Mouse (Mus musculus) forebrain, embryonic 12.5 days (tissue): Measurements from ENCODE around the gene Gm20388. TPM values are rescaled to one million over a fixed set of nuclear protein-coding genes. Genes with fewer than 3 reads are reported as not detected.

ENCODE experiments used
- ATAC-seq: fragments of 200-750 bp; cut with Nextera tagmentation; 2 replicates; pipeline ENCODE4 v1.8.0; 2017; ENCODE audit warnings: moderate TSS enrichment; ENCODE audit not compliant: low FRiP score
- H3K27ac ChIP-seq: fragments of 300-500 bp; sonication (generic); 2 replicates; pipeline ENCODE4 v1.5.1; 2016; ENCODE audit warnings: mild to moderate bottlenecking
- H3K27me3 ChIP-seq: fragments of 300-500 bp; sonication (generic); 2 replicates; pipeline ENCODE4 v1.6.1; 2016; ENCODE audit warnings: mild to moderate bottlenecking
- H3K36me3 ChIP-seq: fragments of 300-500 bp; sonication (generic); replicated peaks from 2 replicates; pipeline ENCODE4 v1.6.1; 2016; ENCODE audit warnings: mild to moderate bottlenecking
- H3K4me1 ChIP-seq: fragments of 300-500 bp; sonication (generic); 2 replicates; pipeline ENCODE4 v1.6.1; 2016
- H3K4me2 ChIP-seq: fragments of 300-500 bp; sonication (generic); 2 replicates; pipeline ENCODE4 v1.6.1; 2016; ENCODE audit warnings: mild to moderate bottlenecking, moderate library complexity
- H3K4me3 ChIP-seq: fragments of 300-500 bp; sonication (generic); replicated peaks from 2 replicates; pipeline ENCODE4 v1.5.1; 2016; ENCODE audit warnings: mild to moderate bottlenecking
- H3K9ac ChIP-seq: fragments of 300-500 bp; sonication (generic); 2 replicates; pipeline ENCODE4 v1.6.1; 2016; ENCODE audit warnings: mild to moderate bottlenecking
- H3K9me3 ChIP-seq: fragments of 300-500 bp; sonication (generic); 2 replicates; pipeline ENCODE4 v1.6.1; 2016
- WGBS: fragments of 180-500 bp; shearing (Covaris S2); methylation state at CpG from one replicate; pipeline ENCODE4 v1.1.7; 2016; 5-methylcytosine and 5-hydroxymethylcytosine counted together
- polyA plus RNA-seq: library from polyadenylated mRNA; unstranded; fragments of >200 nt; fragmentation: Nextera tagmentation; extraction: Ambion mirVana; gene quantifications from 2 replicates; pipeline ENCODE4 v1.2.1, GENCODE M21; 2016

The Gm20388 gene
- polyA plus RNA-seq, 1 experiment from 2014 or later, result not detected

GRCm38 (mm10) chr8:120833196-120833595, 922.6 kb downstream of the Gm20388 start:
- H3K27me3 ChIP-seq, result peaks cover 22% of the 10 kb centered on the region
- H3K4me3 ChIP-seq, result no peak overlapping the region
- no peaks in the 10 kb centered on the region for H3K9me3 ChIP-seq
- H3K4me2 ChIP-seq, result no peak overlapping the region
- no peaks in the 10 kb centered on the region for H3K36me3 ChIP-seq
- H3K4me1 ChIP-seq, result no peaks in the 10 kb centered on the region; the same call in 1 of the 2 replicates
- 31% methylated on average over 4 of the region's 4 CpGs for WGBS
- no peak for ATAC-seq
- H3K9ac ChIP-seq, result no peak overlapping the region
- H3K27ac ChIP-seq, result no peak overlapping the region

- no peaks in the 10 kb centered on the region for H3K4me1 ChIP-seq
- no peak overlapping the region for H3K4me3 ChIP-seq
- no peak for ATAC-seq
- no peaks in the 10 kb centered on the region for H3K36me3 ChIP-seq
- H3K4me2 ChIP-seq, result no peak overlapping the region
- H3K27ac ChIP-seq, result no peak overlapping the region
- no peaks in the 10 kb centered on the region for H3K9me3 ChIP-seq
- H3K27me3 ChIP-seq, result peaks cover 18% of the 10 kb centered on the region
- 78% methylated on average over 14 of the region's 14 CpGs for WGBS
- no peak overlapping the region for H3K9ac ChIP-seq
Observed at GRCm38 (mm10) chr8:120839031-120839430, 928.4 kb downstream of the Gm20388 start.

GRCm38 (mm10) chr8:120843084-120843483, 932.4 kb downstream of the Gm20388 start:
- Histone ChIP-seq H3K4me3 (no peak overlapping the region), H3K4me1 (peaks cover 11% of the 10 kb centered on the region), H3K9ac (no peak overlapping the region), H3K9me3 (no peaks in the 10 kb centered on the region), H3K27me3 (peaks cover 32% of the 10 kb centered on the region), H3K36me3 (no peaks in the 10 kb centered on the region), H3K27ac (no peak overlapping the region), H3K4me2 (no peak overlapping the region)
- ATAC-seq, result no peak
- 77% methylated on average over 7 of the region's 7 CpGs for WGBS

GRCm38 (mm10) chr8:120846018-120846417, 935.4 kb downstream of the Gm20388 start:
- Histone ChIP-seq H3K27ac (no peak overlapping the region), H3K9me3 (no peaks in the 10 kb centered on the region), H3K9ac (no peak overlapping the region), H3K36me3 (no peaks in the 10 kb centered on the region), H3K27me3 (peaks cover 40% of the 10 kb centered on the region), H3K4me3 (no peak overlapping the region), H3K4me1 (peaks cover 14% of the 10 kb centered on the region), H3K4me2 (no peak overlapping the region)
- ATAC-seq, result no peak
- WGBS, result 84% methylated on average over 5 of the region's 5 CpGs

GRCm38 (mm10) chr8:120847279-120847678, 936.6 kb downstream of the Gm20388 start:
- Histone ChIP-seq H3K27ac (no peak overlapping the region), H3K27me3 (peaks cover 45% of the 10 kb centered on the region), H3K36me3 (no peaks in the 10 kb centered on the region), H3K9me3 (no peaks in the 10 kb centered on the region), H3K4me1 (peaks cover 14% of the 10 kb centered on the region), H3K4me2 (no peak overlapping the region), H3K9ac (no peak overlapping the region), H3K4me3 (no peak overlapping the region)
- ATAC-seq, result peak; percentile 58; the same call in 1 of the 2 replicates
- WGBS, result 24% methylated on average over 4 of the region's 4 CpGs

GRCm38 (mm10) chr8:120847735-120848134, 937.1 kb downstream of the Gm20388 start:
- Histone ChIP-seq H3K9me3 (no peaks in the 10 kb centered on the region), H3K27me3 (peaks cover 45% of the 10 kb centered on the region), H3K27ac (no peak overlapping the region), H3K36me3 (no peaks in the 10 kb centered on the region), H3K4me1 (peaks cover 14% of the 10 kb centered on the region), H3K4me3 (no peak overlapping the region), H3K4me2 (no peak overlapping the region; the same call in 1 of the 2 replicates), H3K9ac (no peak overlapping the region)
- WGBS, result 14% methylated on average over 13 of the region's 14 CpGs
- ATAC-seq, result no peak

- no peak for ATAC-seq
- Histone ChIP-seq H3K4me2 (no peak overlapping the region), H3K36me3 (no peaks in the 10 kb centered on the region), H3K4me1 (peaks cover 14% of the 10 kb centered on the region), H3K9ac (no peak overlapping the region), H3K27ac (no peak overlapping the region), H3K27me3 (peaks cover 40% of the 10 kb centered on the region), H3K9me3 (no peaks in the 10 kb centered on the region), H3K4me3 (no peak overlapping the region)
- WGBS, result 68% methylated on average over 4 of the region's 4 CpGs
Observed at GRCm38 (mm10) chr8:120848434-120848833, 937.8 kb downstream of the Gm20388 start.

GRCm38 (mm10) chr8:120851411-120851810, 940.8 kb downstream of the Gm20388 start:
- no peak for ATAC-seq
- Histone ChIP-seq H3K4me2 (no peak overlapping the region), H3K4me3 (no peak overlapping the region), H3K27me3 (peaks cover 21% of the 10 kb centered on the region), H3K9me3 (no peaks in the 10 kb centered on the region), H3K9ac (no peak overlapping the region), H3K36me3 (no peaks in the 10 kb centered on the region), H3K27ac (no peak overlapping the region), H3K4me1 (peaks cover 14% of the 10 kb centered on the region)
- 90% methylated on average over 12 of the region's 12 CpGs for WGBS

GRCm38 (mm10) chr8:120859881-120860280, 949.2 kb downstream of the Gm20388 start:
- WGBS, result 88% methylated on average over 14 of the region's 14 CpGs
- Histone ChIP-seq H3K27ac (no peak overlapping the region), H3K9me3 (no peaks in the 10 kb centered on the region), H3K4me1 (no peaks in the 10 kb centered on the region), H3K36me3 (no peaks in the 10 kb centered on the region), H3K27me3 (peaks cover 6% of the 10 kb centered on the region; the same call in 1 of the 2 replicates), H3K4me2 (no peak overlapping the region), H3K4me3 (no peak overlapping the region), H3K9ac (no peak overlapping the region)
- no peak for ATAC-seq

GRCm38 (mm10) chr8:120860423-120861126, 949.9 kb downstream of the Gm20388 start:
- H3K9me3 ChIP-seq, result no peaks in the 10 kb centered on the region
- H3K36me3 ChIP-seq, result no peaks in the 10 kb centered on the region
- no peak overlapping the region for H3K9ac ChIP-seq
- H3K4me3 ChIP-seq, result no peak overlapping the region
- no peak for ATAC-seq
- no peak overlapping the region for H3K27ac ChIP-seq
- 65% methylated on average over 24 of the region's 24 CpGs for WGBS
- no peaks in the 10 kb centered on the region for H3K4me1 ChIP-seq
- H3K27me3 ChIP-seq, result peaks cover 4% of the 10 kb centered on the region; the same call in 1 of the 2 replicates
- H3K4me2 ChIP-seq, result no peak overlapping the region

- no peak for ATAC-seq
- Histone ChIP-seq H3K36me3 (no peaks in the 10 kb centered on the region), H3K27ac (no peak overlapping the region), H3K4me3 (no peak overlapping the region), H3K4me2 (no peak overlapping the region), H3K9me3 (no peaks in the 10 kb centered on the region), H3K27me3 (no peaks in the 10 kb centered on the region), H3K9ac (no peak overlapping the region), H3K4me1 (no peaks in the 10 kb centered on the region)
- 91% methylated on average over 4 of the region's 4 CpGs for WGBS
Observed at GRCm38 (mm10) chr8:120863683-120864082, 953.0 kb downstream of the Gm20388 start.

- no peak for ATAC-seq
- Histone ChIP-seq H3K27ac (no peak overlapping the region), H3K4me3 (no peak overlapping the region), H3K9me3 (no peaks in the 10 kb centered on the region), H3K9ac (no peak overlapping the region), H3K4me1 (no peaks in the 10 kb centered on the region), H3K27me3 (no peaks in the 10 kb centered on the region), H3K4me2 (no peak overlapping the region), H3K36me3 (no peaks in the 10 kb centered on the region)
- WGBS, result 73% methylated on average over 6 of the region's 6 CpGs
Observed at GRCm38 (mm10) chr8:120867386-120867785, 956.7 kb downstream of the Gm20388 start.

GRCm38 (mm10) chr8:120872661-120873060, 962.0 kb downstream of the Gm20388 start:
- no peak overlapping the region for H3K27ac ChIP-seq
- H3K36me3 ChIP-seq, result no peaks in the 10 kb centered on the region
- H3K27me3 ChIP-seq, result 0 out of 2 replicates have a peak, but pooled peaks cover 11% of the 10 kb centered on the region
- no peaks in the 10 kb centered on the region for H3K4me1 ChIP-seq
- no peak overlapping the region for H3K4me3 ChIP-seq
- no peak overlapping the region for H3K9ac ChIP-seq
- H3K9me3 ChIP-seq, result no peaks in the 10 kb centered on the region
- no peak for ATAC-seq
- no peak overlapping the region for H3K4me2 ChIP-seq
- WGBS, result 81% methylated on average over 6 of the region's 6 CpGs
